Mouse (Mus musculus): Measurements from ENCODE around the gene Zfp12.

Gene Zfp12

DNA sequence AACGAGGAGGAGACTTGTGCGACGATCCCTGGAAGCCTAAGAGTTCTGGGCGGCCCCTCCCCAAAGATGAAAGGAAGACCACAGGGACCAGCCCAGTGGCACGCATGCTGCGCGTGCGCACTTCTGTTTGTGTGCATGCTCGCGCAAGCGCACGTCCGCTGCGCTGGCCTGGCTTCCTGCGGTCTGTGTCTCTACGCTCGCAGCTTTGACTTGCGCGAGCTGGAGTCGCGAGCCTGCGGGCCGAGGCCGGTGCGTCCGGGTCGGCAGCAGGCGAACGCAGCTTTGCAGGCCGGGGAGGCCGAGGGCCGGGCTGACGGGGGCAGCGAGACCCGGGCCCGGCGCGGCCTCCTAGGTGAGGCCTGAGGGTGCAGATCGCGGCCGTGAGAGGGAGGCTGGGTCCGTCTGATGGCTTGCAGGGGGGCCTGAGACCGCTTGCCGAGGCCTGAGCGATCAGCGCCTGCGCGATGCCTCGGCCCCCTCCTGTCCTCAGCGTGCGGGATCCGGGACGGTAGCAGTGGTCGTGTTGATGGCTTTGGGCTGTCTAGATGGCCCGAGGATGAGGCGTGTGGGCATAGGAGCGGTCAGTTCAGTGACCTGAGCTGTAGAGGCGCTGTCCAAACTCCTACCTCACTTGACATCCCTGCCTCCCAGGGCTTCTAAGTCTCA is at the start of gene Zfp12:
TSS of gene Zfp12 (plus strand) at position 136 of the 666 bp plus-strand sequence.
- TF ChIP-seq GATA4 (IDR thresholded peaks at IDR 0.05; ENCODE audit: insufficient replicate concordance, low read length): peak; percentile 37; the same call in 1 of the 2 replicates

DNA sequence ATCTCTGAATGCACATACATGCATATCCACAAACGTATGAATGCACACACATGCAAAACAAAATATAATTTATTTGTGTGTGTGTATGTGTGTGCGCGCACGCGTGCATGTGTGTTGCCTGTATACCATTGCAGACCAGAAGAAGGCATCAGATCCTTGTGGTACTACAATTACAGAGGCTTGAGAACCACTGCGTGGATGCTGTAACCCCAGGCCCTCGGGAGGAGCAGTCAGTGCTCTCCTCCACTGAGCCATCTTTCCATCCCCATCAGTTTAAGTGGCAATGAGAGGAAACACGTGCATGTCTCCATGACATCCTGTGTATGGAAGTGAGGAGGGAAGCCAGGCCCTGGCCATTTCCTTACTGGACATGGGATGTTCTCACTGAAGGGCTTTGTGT is 42.2 kb upstream of the Zfp12 start:
- no peak for TF ChIP-seq GATA4 (IDR thresholded peaks at IDR 0.05; ENCODE audit: insufficient replicate concordance, low read length)

DNA sequence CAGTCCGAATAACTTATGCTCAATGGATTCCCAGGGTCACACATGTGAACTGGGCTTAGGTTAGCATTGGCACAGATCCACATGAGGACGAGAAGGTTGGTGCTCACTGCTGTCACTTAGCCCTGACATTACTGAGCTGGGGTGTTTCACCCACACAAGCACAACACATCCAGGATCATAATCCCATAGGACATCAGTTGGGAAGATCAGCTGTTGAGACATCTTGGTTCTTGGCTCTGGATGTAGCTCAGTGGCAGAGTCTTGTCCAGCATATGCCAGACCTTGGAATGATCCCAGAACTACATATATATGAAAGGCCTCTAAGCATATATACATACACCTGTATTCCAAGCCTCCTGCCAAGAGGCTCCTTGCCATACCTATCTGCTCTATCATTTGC is 39.8 kb upstream of the Zfp12 start:
- no peak for TF ChIP-seq GATA4 (IDR thresholded peaks at IDR 0.05; ENCODE audit: insufficient replicate concordance, low read length)

DNA sequence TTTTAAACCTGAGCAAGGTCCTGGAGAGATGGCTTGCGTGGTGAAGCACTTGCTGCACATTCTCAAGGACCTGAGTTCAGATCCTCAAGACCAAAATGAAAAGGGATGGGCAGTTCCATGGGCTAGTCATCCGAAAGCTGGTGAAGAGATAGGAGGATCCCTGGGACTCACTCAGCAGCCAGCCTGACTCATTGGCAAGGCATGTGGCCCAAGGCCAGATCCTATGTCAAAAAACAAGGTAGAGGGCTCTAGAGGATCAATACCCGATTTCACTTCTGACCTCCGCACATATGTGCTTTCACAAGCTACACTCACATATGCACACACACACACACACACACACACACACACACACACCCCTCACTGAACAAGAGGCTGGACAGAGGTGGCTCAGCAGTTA is 38.5 kb upstream of the Zfp12 start:
- no peak for TF ChIP-seq GATA4 (IDR thresholded peaks at IDR 0.05; ENCODE audit: insufficient replicate concordance, low read length)

DNA sequence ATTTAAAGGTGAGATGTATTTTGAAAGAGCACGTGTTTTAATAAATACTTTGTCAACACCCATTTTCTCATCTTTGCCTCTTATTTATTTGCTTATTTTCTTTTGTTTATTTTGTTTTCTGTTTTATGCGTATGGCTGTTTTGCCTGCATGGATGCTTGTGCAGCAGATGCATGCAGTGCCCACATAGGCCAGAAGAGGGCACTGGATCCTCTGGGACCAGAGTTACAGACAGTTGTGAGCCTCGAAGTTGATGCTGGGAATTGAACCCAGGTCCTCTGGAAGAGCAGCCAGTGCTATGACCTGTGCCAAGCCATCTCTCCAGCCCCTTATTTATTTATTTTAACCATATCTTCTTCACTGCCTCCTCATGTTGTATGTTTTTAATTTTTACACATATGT is 29.9 kb upstream of the Zfp12 start:
- TF ChIP-seq GATA4 (IDR thresholded peaks at IDR 0.05; ENCODE audit: insufficient replicate concordance, low read length): no peak

DNA sequence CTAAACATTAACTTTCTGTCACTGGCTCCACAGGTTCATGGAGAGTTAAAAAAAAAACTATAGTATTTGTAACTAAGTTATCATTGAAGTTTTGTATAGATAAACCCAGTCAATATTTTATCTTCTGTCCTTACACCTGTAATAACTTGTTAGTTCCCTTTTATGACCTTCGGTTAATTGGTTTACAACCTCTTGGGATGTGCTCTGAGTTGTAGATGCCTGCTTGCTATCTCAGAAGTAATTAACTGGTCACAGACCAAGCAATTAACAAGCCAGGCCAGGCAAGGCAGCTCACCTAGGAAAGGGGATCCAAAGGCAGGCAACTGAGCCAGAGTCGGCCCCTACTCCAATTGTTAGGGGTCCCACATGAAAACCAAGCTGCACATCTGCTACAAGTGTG is 21.1 kb upstream of the Zfp12 start:
- no peak for TF ChIP-seq GATA4 (IDR thresholded peaks at IDR 0.05; ENCODE audit: insufficient replicate concordance, low read length)

DNA sequence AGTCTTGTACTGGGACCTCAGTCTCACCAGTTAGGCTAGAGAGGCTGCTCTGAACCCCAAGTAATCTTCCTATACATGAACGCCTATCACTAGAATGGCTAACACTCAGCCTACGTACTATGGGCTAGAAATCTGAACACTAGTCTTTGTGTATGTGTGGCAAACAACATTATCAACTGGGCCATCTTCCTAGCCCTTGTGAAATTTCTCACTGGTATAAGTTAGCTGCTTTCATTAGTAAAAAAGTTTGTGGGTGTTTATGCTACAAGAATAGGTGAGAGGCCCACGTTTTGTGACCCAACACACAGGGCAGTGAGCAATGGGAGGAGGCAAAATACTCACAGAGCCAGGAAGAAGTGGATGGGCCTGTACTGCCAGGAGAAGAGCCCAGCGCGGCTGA is 14.0 kb upstream of the Zfp12 start:
- TF ChIP-seq GATA4 (IDR thresholded peaks at IDR 0.05; ENCODE audit: insufficient replicate concordance, low read length): no peak

DNA sequence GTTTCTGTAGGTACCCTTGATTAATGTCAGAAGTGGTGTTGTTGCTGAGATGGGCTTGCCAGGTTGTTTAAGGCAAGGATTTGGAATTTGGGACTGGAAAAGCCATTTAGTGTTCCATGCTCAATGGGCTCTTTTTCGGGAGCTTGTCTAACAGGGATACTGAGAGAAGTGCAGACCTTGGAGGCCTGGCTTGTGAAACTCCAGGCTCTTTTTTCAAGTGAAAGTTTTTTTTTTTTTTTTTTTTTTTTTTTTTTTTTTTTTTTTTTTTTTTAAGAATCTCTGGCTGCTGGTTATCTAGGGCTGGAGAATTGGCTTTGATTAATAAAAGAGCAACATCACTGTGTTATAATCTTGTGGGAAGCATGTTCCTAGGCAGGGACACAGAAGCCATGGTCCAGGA is 12.7 kb upstream of the Zfp12 start:
- TF ChIP-seq GATA4 (IDR thresholded peaks at IDR 0.05; ENCODE audit: insufficient replicate concordance, low read length): no peak

DNA sequence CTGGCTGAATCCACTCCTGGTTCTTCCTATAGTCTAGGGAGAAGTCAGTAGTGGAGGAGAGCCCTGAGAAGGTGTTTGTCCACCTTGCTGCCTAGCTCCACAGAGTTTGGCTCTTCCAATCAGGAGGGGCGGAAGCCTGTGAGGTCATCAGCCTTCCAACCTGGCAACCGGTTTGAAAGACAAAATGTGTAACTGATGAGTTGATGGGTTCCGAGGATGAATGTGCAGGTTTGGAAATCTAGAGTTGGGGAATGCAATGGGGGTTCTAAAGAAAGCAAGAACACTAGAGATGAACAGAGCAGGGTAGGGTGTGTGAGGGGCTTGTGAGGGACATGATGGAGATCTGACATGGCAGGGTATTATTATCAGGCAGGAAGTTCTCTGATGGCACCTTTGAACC is 8.2 kb upstream of the Zfp12 start, which contains the start of gene Spdye4a:
TSS of gene Spdye4a (minus strand) at position 101 of the 400 bp plus-strand sequence.
- no peak for TF ChIP-seq GATA4 (IDR thresholded peaks at IDR 0.05; ENCODE audit: insufficient replicate concordance, low read length)

DNA sequence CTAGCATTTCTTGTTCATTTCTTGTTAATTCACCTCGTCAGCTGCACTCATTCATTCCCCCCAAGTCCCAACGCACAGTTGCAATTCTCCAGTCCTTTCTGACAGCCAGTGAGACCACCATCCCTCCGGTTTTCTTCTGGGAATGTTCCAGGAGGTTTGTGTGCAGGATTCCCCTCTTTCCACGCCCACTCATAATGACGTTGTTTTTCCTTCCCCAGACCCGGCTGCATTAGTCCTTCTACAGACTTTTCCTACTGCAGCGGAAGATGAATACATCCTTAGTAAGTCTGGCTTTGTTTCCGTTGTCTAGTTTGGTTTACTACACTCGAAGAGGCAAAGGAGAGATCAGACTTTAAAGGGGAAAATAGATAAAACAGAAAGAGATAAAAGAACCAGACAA is 1.1 kb downstream of the Zfp12 start:
- TF ChIP-seq GATA4 (IDR thresholded peaks at IDR 0.05; ENCODE audit: insufficient replicate concordance, low read length): no peak

DNA sequence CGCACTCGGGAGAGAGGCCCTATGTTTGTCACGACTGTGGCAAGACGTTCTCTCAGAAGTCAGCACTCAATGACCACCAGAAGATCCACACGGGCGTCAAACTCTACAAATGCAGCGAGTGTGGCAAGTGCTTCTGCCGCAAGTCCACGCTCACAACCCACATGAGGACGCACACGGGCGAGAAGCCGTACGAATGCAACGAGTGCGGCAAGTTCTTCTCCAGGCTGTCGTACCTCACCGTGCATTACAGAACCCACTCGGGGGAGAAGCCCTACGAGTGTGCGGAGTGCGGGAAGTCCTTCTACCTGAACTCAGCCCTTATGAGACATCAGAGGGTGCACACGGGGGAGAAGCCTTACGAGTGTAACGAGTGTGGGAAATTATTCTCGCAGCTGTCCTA is 10.0 kb downstream of the Zfp12 start:
- no peak for TF ChIP-seq GATA4 (IDR thresholded peaks at IDR 0.05; ENCODE audit: insufficient replicate concordance, low read length)

DNA sequence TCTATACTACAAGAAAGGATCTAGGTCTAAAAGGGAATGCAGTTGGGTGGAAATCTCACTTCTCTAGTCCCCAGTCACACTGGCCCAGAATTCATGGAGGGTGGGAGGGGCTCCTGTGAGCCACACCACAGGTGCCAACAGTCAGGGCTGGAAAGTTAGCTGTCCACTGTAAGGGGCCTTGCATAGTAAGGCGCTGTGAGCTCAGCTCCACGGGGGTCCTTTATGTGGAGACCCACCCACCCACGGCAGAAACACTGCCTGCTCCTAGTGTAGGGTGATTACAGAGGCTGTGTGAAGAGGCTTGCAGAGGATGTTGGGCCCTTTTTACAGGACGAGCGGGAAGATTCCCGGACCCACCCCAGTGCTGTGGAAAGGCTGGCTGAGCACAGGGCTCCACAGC is 17.1 kb downstream of the Zfp12 start:
- TF ChIP-seq GATA4 (IDR thresholded peaks at IDR 0.05; ENCODE audit: insufficient replicate concordance, low read length): no peak

DNA sequence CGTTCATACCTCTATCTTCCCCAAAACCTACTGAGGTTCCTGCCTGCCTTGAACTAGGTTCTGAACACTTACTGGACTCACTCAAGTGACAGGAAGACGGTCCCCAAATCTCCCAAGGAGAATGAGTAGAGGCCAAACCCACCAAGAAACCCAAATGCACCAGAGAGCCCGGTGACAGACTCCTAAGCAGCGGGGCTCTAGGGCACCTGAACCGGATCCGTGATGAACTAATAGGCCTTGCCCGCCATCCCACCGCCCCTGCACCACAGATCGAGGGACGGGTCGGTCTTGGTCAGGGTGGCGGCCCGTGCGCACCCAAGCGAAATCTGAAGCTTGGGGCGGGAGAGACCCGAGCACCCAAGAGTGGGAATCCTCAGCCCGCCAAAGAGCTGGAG is 17.8 kb downstream of the Zfp12 start:
- TF ChIP-seq GATA4 (IDR thresholded peaks at IDR 0.05; ENCODE audit: insufficient replicate concordance, low read length): no peak

DNA sequence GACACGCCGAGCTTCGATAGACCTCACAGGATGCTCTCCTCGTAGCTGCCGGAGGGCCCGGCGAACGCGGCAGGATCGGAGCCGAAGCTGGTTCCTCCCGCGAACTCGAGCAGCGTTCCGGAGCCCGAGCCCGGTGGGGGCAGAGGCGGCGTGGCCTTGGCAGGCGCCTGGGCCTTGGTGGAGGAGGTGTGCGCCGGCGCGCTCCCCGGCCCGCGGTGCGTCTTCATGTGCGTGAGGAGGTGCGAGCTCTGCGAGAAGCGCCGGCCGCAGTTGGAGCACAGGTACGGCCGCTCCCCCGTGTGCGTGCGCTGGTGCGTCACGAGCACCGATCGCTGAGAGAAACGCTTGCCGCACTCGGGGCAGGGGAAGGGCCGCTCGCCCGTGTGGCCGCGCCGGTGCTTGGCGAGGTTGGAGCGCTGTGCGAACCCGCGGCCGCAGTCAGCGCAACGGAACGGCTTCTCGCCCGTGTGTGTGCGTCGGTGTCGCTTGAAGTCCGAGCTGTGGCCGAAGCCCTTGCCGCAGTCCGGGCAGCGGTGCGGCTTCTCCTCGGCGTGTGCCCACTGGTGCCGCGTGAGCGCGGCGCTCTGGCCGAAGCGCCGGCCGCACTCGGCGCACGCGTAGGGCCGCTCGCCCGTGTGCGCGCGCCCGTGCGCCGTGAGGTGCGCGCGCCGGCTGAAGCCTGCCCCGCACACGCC is 18.4 kb downstream of the Zfp12 start:
- TF ChIP-seq GATA4 (IDR thresholded peaks at IDR 0.05; ENCODE audit: insufficient replicate concordance, low read length): no peak

DNA sequence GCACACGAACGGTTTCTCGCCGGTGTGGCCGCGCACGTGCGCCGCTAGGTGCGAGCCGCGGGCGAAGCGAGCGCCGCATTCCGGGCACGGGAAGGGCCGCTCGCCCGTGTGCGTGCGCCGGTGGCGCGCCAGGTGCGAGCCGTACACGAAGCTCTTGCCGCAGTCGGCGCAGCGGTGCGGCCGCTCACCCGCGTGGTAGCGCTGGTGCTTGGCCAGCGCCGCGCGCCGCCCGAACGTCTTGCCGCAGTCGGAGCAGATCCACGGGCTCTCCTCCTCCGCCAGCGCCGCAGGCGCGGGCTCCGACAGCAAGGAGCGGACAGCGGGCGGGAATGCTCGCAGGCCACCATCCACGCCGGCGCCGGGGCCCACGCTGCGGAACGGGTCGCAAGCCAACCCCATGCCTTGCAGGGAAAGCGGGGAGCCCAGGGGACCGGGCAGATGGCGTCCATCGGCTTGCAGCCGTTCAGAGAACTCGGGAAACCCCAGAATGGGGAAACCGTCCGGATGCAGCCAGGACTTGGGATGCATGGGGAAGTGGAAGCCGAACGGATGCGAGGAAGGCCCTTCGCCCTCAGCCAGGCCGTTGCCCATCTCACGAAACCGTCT is 19.0 kb downstream of the Zfp12 start:
- no peak for TF ChIP-seq GATA4 (IDR thresholded peaks at IDR 0.05; ENCODE audit: insufficient replicate concordance, low read length)

DNA sequence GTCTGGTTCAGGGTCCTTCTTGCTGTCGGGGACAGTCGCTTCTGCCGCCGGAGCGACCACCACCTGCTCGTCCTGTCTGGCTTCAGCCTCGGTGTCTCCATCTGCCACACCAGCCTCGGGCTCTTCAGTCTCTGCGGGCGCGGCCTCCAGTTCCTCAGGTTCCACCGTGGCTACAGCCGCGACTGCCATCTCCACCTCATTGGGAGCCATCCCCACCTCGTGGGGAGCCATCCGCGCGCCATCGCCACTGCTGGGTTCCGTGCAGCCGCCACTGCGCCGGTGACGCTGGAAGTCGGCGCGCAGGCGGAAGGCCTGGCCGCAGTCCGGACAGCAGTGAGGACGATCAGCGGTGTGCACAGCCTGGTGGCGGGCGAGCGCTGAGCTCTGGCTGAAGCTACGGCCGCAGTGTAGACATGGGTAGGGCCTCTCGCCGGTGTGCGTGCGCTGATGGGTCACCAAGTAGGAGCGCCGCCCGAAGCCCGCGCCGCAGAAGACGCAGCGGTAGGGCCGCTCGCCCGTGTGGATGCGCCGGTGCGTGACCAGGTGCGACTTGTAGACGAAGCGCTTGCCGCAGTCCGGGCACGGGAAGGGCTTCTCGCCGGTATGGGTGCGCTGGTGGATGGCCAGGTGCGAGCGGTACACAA is 19.6 kb downstream of the Zfp12 start:
- TF ChIP-seq GATA4 (IDR thresholded peaks at IDR 0.05; ENCODE audit: insufficient replicate concordance, low read length): no peak
